Mouse (Mus musculus) midbrain, postnatal 0 days (tissue): Measurements from ENCODE around the gene Cfap299. TPM values are rescaled to one million over a fixed set of nuclear protein-coding genes. Genes with fewer than 3 reads are reported as not detected.

Experiments used
- ATAC-seq: fragments of 200-750 bp; cut with Nextera tagmentation; 2 replicates; pipeline ENCODE4 v1.8.0; 2017; ENCODE audit warnings: moderate number of reproducible peaks, mild to moderate bottlenecking, moderate TSS enrichment, moderate library complexity; ENCODE audit not compliant: low FRiP score
- DNase-seq: peaks from one replicate; pipeline ENCODE4 v3.0.0-alpha.2; 2015; ENCODE audit warnings: low spot score
- H3K27ac ChIP-seq: fragments of 300-500 bp; sonication (generic); 2 replicates; pipeline ENCODE4 v1.5.1; 2014; ENCODE audit warnings: low read depth, mild to moderate bottlenecking, low read length, mixed read lengths
- H3K27me3 ChIP-seq: fragments of 300-500 bp; sonication (generic); 2 replicates; pipeline ENCODE4 v1.6.1; 2014; ENCODE audit warnings: low read length, control low read depth, mixed read lengths; ENCODE audit not compliant: insufficient read depth
- H3K36me3 ChIP-seq: fragments of 300-500 bp; sonication (generic); 2 replicates; pipeline ENCODE4 v1.6.1; 2014; ENCODE audit warnings: low read length, control low read depth, mixed read lengths; ENCODE audit not compliant: insufficient read depth
- H3K4me1 ChIP-seq: fragments of 300-500 bp; sonication (generic); 2 replicates; pipeline ENCODE4 v1.6.1; 2014; ENCODE audit warnings: mild to moderate bottlenecking, control low read depth, antibody characterized with exemption, low read length, mixed read lengths; ENCODE audit not compliant: insufficient read depth
- H3K4me2 ChIP-seq: fragments of 300-500 bp; sonication (generic); 2 replicates; pipeline ENCODE4 v1.6.1; 2014; ENCODE audit warnings: low read depth, mild to moderate bottlenecking, low read length, mixed read lengths; ENCODE audit not compliant: poor library complexity, severe bottlenecking
- H3K4me3 ChIP-seq: fragments of 300-500 bp; sonication (generic); 2 replicates; pipeline ENCODE4 v1.5.1; 2014; ENCODE audit warnings: low read depth, mild to moderate bottlenecking, low read length, moderate library complexity
- H3K9ac ChIP-seq: fragments of 300-500 bp; sonication (generic); replicated peaks from 2 replicates; pipeline ENCODE4 v1.6.1; 2014; ENCODE audit warnings: mild to moderate bottlenecking, low read length, moderate library complexity, mixed read lengths; ENCODE audit not compliant: poor library complexity, severe bottlenecking
- H3K9me3 ChIP-seq: fragments of 300-500 bp; sonication (generic); 2 replicates; pipeline ENCODE4 v1.6.1; 2016; ENCODE audit warnings: low read length, control low read depth
- CTCF ChIP-seq: IDR thresholded peaks from 2 replicates; pipeline ENCODE4 v1.5.1; 2016; ENCODE audit warnings: antibody characterized with exemption, mild to moderate bottlenecking
- WGBS: fragments of 180-500 bp; shearing (Covaris S2); extraction: QIAGEN DNeasy Blood & Tissue Kit; methylation state at CpG from one replicate; pipeline ENCODE4 v1.1.7; 2014; 5-methylcytosine and 5-hydroxymethylcytosine counted together
- polyA plus RNA-seq: library from polyadenylated mRNA; unstranded; fragments of >200 nt; fragmentation: Nextera tagmentation; extraction: Ambion mirVana; gene quantifications from 2 replicates; pipeline ENCODE4 v1.2.1, GENCODE M21; 2015
- total RNA-seq: library from RNA; depleted of rRNA; stranded (reverse); fragments of >200 nt; gene quantifications from 2 replicates; pipeline ENCODE4 v1.2.3, GENCODE M21; 2014

Cfap299 gene
- total and polyA plus RNA-seq, 2 experiments from 2014 or later: 1.5 to 3.4 TPM

GRCm38 (mm10) chr5:98706597-98706996 lies 377.5 kb downstream of the Cfap299 start:
- 75% methylated on average over 4 of the region's 4 CpGs for WGBS
- no peak for ATAC-seq
- Histone ChIP-seq H3K9ac (no peak overlapping the region), H3K4me1 (no peaks in the 10 kb centered on the region), H3K36me3 (no peaks in the 10 kb centered on the region), H3K27me3 (no peaks in the 10 kb centered on the region), H3K4me2 (no peak overlapping the region), H3K9me3 (no peaks in the 10 kb centered on the region), H3K27ac (no peak overlapping the region), H3K4me3 (no peak overlapping the region)
- peak; percentile 27 for TF ChIP-seq CTCF
- no peak for DNase-seq

- H3K4me2 ChIP-seq: no peak overlapping the region
- DNase-seq: peak; percentile 31
- no peak for TF ChIP-seq CTCF
- H3K27me3 ChIP-seq: no peaks in the 10 kb centered on the region
- no peak for ATAC-seq
- H3K4me3 ChIP-seq: no peak overlapping the region
- WGBS: 77% methylated on average over 2 of the region's 2 CpGs
- H3K4me1 ChIP-seq: no peaks in the 10 kb centered on the region
- H3K36me3 ChIP-seq: no peaks in the 10 kb centered on the region
- no peaks in the 10 kb centered on the region for H3K9me3 ChIP-seq
- H3K9ac ChIP-seq: no peak overlapping the region
- H3K27ac ChIP-seq: no peak overlapping the region
These were observed 386.3 kb downstream of the Cfap299 start for GRCm38 (mm10) chr5:98715392-98715791.

- Histone ChIP-seq H3K9me3 (no peaks in the 10 kb centered on the region), H3K36me3 (no peaks in the 10 kb centered on the region), H3K4me2 (no peak overlapping the region), H3K27ac (no peak overlapping the region), H3K4me1 (no peaks in the 10 kb centered on the region), H3K9ac (no peak overlapping the region), H3K27me3 (no peaks in the 10 kb centered on the region), H3K4me3 (no peak overlapping the region)
- no peak for TF ChIP-seq CTCF
- ATAC-seq: no peak
- 61% methylated on average over 6 of the region's 6 CpGs for WGBS
- DNase-seq: no peak
These were observed 403.3 kb downstream of the Cfap299 start for GRCm38 (mm10) chr5:98732157-98733009.

GRCm38 (mm10) chr5:98733010-98733399 lies 403.9 kb downstream of the Cfap299 start:
- no peaks in the 10 kb centered on the region for H3K36me3 ChIP-seq
- no peak overlapping the region for H3K4me2 ChIP-seq
- WGBS: 58% methylated on average over 2 of the region's 2 CpGs
- TF ChIP-seq CTCF: no peak
- no peak overlapping the region for H3K4me3 ChIP-seq
- H3K27ac ChIP-seq: no peak overlapping the region
- DNase-seq (no peak), ATAC-seq (no peak)
- H3K27me3 ChIP-seq: no peaks in the 10 kb centered on the region
- no peak overlapping the region for H3K9ac ChIP-seq
- no peaks in the 10 kb centered on the region for H3K4me1 ChIP-seq
- no peaks in the 10 kb centered on the region for H3K9me3 ChIP-seq

- TF ChIP-seq CTCF: no peak
- no peak overlapping the region for H3K27ac ChIP-seq
These were observed 433.0 kb downstream of the Cfap299 start for GRCm38 (mm10) chr5:98761858-98762652.

GRCm38 (mm10) chr5:98778588-98778987 lies 449.5 kb downstream of the Cfap299 start:
- no peak overlapping the region for H3K4me3 ChIP-seq
- H3K4me2 ChIP-seq: no peak overlapping the region
- no peak overlapping the region for H3K9ac ChIP-seq
- no peaks in the 10 kb centered on the region for H3K9me3 ChIP-seq
- H3K36me3 ChIP-seq: no peaks in the 10 kb centered on the region
- no peaks in the 10 kb centered on the region for H3K4me1 ChIP-seq
- no peak for DNase-seq
- no peak for TF ChIP-seq CTCF
- H3K27ac ChIP-seq: no peak overlapping the region
- 71% methylated on average over 4 of the region's 4 CpGs for WGBS
- no peak for ATAC-seq
- no peaks in the 10 kb centered on the region for H3K27me3 ChIP-seq

More at GRCm38 (mm10) chr5:98761858-98762652, 433.0 kb downstream of the Cfap299 start:
- Histone ChIP-seq H3K9me3 (no peaks in the 10 kb centered on the region), H3K9ac (no peak overlapping the region), H3K36me3 (no peaks in the 10 kb centered on the region), H3K4me2 (peak overlapping the region; percentile 15; the same call in 1 of the 2 replicates), H3K4me3 (no peak overlapping the region), H3K4me1 (no peaks in the 10 kb centered on the region), H3K27me3 (no peaks in the 10 kb centered on the region)
- 36% methylated on average over 15 of the region's 15 CpGs for WGBS
- ATAC-seq (no peak), DNase-seq (peak; percentile 46)
